Mouse (Mus musculus) right cerebral cortex, postnatal 14 days (tissue): ENCODE measurements at regions not wholly inside any gene's neighbourhood (a gene's known extent, or its start where the extent isn't known, plus 50 kb on each side); places are given as distances from the start of the nearest gene placed in this dataset.

Experiments used
- DNase-seq: peaks from one replicate; pipeline ENCODE4 v3.0.0; 2022

DNA sequence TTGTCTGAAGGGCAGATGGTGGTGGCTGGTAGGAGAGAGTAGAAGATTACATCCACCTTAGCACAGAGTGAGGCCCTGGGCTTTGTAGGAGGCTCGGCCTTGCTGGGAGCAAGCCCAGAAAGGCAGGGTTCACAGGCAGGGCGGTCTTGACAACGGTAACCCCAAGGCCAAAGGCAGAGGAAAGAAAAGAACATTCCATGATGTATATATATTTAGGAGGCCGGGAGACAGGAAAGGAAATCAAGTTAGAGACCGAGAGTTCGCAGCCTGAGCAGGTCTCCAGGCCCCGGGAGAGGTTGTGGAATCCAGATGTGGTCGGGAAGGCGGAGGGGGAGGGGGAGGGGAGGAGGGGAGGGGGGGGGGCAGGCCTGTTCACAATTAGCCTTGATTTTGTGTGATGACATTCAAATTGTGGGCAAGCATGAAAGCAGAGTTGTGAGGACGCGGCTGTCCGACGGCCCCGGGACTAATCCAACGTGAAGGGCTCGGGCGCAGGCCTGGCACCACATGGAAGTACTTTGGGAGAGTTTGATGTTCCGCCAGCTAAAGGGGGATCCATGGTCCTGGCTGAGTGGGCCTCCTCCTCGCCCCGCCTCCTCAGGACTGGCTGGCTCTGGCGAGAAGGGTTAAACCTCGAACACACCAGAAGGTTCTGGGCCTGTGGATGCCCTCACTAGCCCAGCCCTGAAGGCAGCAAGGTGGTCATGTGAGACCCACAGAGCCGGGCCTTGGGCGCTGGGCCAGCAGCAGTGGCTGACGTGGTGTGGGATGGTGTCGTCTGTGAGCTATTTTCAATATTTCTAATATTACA lies 131.8 kb upstream of the Gm26897 start:
- no peak for DNase-seq

DNA sequence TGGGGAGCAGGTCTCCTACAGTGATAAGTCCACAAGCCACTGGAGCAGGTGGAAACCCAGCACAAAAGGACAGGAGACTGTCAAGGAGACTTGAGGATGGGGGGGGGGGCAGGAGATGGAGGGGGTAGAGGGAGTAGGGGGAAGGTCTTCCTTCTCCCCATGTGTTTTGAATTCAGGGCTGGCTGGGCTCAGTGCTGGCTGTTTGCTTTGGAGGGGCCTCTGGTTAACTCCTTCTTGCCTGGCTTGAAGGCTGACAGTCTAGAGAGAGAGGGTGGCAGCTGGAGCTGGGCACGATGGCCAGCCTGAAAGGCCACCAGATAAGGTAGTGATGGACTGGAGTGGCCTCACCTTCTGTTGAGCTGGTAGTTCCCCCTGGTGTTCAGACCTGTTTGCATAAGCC lies 120.0 kb upstream of the Gm26897 start:
- no peak for DNase-seq

DNA sequence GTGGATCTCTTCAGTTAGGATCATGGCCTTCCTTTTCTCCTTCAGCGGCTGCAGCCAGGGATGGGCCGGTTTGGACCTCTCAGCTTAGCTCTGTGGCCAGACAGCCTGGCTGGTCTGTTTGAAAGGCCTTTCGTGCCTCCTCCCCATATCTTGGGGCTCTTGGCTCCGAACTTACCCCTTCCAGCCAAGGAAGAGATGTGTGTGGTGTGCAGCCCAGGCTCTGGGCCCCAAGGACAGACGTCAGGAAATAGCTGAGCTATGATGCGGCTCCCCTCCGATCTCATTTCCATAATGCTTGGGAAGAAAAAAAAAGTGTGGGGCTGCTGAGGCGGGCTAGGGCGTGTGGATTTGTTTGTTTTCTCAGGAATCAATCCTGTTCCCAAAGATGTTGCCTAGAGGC lies 113.8 kb upstream of the Gm26897 start:
- DNase-seq: no peak

DNA sequence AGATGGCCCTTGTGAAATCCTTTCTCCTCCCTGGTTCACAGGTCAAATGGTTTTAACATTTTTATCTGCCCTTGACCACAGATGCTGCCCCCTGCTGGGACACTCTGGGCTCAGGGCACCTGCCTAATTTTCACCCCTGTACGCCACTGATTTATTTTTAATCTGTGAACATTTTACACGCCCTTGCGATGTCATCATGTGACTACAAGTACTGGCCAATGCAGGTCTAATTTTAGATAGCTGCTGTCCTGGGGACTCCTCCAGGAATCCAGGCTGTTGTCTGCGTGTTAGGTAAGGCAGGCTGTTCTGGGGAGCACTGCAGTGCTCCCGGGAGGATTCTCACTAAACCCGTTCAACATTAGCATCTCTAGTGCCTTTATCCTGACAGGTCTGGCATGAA lies 113.1 kb upstream of the Gm26897 start:
- DNase-seq: no peak

DNA sequence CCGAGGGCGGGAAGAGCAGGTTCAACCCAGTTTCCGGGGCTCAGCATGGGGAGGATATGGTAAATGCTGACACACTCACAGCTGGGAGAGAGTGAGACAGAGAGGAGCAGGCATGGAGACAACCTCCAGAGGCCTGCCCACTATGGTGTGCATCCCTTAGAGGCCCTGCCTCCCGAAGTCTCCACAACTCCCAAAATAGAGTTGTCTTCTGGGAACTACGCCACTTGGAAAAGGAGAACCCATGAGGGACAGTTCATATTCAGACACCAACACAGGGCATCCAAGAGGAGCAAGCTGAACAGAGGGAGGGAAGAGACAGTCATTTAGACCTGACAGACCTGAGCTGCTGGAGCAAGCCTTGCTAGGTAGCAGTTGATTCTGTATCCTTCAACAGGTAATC lies 111.2 kb upstream of the Gm26897 start:
- no peak for DNase-seq

DNA sequence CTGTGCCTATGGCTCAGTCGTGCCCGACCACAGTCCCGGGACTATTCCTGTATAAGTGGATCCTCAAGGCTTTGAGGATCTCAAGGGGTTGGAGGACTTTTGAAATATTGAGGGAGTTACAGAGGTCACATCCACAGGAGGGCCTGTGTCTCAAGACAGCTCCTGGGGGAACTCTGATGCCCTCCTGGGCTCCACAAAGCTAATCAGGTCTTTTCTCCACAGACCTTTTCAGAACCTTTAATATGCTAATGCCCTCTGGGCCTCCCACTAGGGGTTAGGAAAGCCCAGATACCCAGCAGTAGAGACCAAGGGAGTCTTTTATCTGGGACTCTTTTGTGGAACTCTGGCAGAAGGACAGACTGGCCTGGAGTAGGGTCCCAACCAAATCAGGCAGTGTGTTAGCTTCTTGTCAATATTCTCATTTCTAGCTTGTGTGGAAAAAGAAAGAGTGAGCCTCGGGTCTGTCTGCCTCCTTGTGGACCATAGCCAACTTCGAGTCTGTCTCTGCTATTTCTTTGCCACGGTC lies 107.4 kb upstream of the Gm26897 start:
- DNase-seq: no peak

DNA sequence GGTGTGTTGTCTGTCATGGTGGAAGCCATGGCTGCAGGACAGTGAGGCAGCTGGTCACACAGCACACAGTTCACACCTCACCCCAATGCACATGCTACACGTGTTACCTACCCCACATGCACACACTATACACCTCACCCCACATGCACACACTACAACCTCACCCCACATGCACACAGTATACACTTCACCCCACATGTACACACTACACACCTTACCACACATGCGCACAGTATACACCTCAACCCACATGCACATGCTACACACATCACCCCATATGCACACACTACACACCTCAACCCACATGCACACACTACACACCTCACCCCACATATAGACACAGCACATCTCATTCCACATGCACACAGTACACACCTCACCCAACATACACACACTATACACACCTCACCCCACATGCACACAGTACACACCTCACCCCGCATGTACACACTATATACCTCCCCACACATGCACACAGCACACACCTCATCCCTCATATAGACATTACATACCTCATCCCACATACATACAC lies 103.3 kb upstream of the Gm26897 start:
- DNase-seq: no peak

DNA sequence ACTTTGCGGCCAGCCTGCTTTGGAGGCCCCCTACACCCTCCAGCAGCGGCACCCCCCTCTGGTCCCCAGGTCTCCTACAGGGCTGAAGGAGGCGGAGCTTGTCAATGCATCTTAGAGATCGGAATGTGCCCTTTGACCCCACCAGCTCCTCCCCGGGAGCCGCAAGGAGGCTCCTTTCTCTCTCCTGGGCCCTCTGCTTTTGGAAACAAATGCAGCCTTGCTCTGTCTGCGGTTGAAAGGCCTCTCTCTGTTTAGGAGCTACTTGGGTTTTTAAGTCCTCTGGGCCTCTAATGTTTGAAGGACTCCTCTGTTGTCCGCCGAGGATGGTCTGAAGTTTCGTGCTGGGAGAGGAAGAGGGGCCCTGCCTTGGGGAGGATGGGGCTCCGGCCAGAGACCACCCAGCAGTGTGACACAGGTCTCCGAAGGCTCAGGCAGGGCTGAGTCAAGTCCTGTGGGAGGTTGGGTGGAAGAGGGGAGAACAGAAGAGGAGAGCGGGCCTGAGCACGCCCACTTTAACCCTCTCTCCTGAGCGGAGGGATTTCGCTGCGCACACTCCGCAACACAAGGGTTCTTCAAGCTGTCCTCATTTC lies 102.1 kb upstream of the Gm26897 start:
- no peak for DNase-seq

DNA sequence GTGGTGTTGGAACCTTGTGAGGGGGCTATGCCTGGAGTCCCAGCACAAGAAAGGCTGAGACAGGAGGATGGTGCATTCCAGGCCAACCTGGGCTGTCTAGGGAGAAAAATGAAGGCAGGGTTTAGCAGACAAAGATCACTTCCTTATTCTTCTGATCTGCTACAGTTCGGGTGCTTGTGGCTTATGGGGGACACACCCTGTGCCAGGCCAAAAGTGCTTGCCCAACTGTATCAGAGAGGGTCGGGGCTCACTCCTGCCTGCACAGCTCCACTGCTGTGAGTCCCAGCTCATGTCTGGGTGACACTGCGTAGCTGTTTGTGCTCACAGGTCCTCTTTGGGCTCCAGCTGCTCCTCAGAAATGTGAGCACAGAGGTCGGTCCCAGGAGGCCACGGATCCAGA lies 98.6 kb upstream of the Gm26897 start:
- DNase-seq: no peak

DNA sequence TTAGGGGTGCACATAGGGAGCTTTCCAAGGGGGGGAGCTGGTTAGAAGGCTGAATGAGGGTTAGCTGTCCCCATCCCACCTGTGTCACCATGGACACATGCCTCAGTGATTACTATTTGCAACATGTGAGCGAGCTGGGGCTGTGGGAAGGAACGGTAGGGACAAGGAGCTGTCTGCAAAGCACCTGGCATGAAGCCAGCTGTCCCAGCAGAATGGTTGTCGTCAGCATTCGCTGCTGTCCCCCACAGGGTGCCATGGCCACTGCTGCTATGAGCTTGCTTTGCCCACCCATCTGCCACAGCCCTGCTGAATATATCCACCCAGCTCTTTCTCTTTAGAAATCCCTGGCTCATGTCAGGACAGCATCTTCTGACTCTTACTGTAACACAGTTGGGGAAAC lies 96.8 kb upstream of the Gm26897 start:
- DNase-seq: peak; percentile 57

DNA sequence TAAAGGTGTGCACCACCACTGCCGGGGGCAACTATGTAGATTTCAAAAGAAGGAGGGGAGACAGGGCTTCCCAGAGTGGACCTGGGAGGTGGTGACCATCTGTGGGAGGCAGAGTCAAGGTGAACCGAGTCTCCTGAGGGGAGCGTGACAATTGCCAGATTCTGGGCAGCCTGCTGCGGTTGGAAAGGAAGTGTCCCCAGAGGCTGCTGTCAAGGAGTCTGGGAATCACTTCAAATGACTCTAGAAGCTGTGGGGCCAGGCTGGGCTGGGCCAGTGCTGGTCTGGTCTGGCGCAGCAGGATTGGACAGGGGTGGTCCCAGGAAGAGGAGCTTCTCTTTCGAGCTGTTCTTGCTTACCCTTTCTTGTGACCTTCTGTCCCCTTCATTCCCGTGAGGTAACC lies 95.4 kb upstream of the Gm26897 start:
- no peak for DNase-seq

DNA sequence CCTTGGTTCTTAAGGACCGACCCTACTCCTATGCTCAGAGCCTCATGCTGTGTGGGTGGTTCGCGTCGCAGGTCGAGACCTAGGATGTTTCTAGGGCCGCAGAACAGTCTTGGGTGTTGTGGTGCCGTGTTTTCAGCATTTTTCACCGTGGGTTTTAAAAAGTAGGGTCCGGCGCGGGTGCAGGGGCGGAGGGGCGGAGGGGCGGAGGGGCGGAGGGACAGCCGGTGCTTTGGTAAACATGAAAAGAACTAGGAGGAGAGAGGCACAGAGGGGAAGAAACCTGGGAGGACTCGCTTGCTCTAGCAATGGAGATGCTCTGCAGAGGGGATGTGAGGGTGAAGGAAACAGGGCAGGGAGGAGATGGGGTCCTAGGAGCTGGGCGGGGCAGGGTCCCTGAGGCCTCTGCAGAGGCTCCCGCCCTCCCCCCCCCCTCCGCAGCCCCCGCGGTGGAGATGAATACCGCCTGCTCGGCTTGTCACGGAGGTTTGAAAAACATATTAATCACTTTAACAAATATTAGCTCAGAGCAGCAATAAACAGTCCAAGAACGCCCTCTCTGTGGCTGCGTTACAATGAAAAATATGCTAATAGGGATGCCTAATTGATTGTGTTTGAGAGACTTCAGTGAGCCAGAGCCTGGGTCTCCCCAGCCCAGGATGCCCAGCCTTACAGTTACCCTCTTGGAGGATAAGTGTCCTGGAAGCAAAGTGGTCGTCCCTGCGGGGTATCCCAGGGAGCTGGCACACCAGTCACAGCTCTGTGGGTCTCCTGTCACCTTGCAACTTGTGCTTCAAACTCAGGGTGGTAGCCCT lies 94.0 kb upstream of the Gm26897 start:
- no peak for DNase-seq

DNA sequence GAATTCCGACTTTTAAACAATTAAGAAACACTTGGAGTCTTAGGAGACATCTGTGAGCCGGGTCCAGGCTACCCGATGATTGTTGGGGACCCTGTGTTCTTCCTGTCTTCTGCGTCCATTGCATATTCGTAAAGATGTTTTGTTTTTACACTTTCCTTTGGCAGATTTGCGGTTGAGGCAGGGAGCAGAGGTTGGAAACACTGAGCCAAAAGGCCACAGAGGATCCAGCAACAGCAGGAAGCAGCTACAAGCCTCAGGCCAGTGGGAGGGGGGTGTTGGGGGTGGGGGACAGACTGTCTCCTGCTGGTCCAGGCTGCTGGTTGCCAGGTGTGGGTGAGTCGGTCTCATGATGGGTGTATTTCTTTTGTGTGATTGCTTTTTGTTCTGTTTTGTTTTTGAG lies 92.7 kb upstream of the Gm26897 start:
- DNase-seq: no peak

DNA sequence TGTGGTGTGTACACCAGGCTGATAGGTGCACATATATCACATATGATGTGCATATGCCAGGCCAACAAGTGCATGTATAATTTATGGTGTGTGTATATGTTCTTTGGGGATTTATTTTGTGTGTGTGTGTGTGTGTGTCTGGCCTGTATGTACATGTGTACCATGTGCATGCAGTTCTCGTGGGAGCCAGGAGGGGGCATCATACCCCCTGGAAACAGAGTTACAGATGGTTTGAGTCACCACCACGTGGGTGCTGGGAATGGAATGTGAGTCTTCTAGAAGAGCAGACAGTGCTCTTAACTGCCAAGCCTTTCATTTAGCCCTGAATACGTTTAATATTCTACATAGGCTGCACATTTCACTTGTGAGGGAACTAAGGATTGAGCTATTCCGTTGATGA lies 92.0 kb upstream of the Gm26897 start:
- no peak for DNase-seq

DNA sequence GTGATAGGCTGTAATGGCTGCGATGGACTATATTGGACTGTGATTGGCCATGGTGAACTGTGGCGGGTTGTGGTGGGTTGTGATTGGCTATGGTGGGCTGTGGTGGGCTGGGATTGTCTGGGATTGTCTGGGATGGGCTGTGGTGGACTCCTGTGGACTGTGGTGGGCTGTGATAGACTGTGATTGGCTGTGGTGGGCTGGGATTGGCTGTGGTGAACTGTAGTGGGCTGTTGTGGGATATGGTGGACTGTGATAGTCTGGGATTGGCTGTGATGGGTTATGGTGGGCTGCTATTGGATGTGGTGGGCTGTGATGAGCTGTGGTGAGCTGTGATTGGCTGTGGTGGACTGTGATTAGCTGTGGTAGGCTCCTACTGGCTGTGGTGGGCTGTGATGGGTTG lies 89.6 kb upstream of the Gm26897 start:
- DNase-seq: no peak

DNA sequence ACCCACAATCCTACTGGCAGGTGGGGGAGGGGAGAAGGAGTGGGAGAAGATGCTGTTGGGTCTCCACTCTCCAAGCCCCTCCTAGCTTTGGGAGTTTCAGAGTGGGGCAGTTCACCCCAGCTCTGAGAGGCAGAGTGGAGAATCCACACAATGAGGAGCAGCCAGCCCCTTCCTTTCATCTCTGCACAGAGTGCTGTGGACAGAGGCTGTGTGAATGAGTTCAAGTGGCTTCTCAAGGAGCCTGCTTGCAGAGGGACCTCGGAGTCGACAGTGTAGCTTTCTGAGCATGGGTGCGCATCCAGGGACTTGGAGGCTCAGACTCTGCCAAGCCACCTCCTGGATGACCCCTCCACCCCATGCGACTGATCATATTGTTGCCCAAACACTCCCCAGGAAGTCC lies 88.9 kb upstream of the Gm26897 start:
- no peak for DNase-seq

DNA sequence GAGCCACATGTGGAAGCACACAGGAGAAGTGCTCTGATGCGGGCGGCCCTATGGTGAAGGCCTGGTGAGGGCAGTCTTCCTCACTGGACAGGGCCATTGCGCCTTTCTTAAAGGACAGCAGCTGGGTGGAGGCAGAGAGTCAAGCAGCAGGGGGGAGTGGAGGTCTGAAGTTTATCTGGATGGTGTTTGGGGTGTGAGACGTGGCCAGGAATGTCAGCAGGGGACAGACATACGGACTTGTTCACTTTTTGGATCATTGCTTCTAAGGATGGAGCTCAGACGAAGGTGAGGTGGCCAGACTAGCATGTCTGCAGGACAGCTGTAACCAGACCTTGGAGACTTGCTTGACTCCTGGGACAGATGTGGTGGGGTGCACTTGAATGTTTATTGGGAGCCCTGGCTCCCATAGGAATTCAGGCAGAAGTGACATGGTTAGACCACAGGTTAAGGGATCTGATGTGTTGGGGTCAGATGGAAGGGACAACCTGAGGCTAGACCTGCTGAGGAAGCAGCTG lies 86.0 kb upstream of the Gm26897 start:
- DNase-seq: no peak

DNA sequence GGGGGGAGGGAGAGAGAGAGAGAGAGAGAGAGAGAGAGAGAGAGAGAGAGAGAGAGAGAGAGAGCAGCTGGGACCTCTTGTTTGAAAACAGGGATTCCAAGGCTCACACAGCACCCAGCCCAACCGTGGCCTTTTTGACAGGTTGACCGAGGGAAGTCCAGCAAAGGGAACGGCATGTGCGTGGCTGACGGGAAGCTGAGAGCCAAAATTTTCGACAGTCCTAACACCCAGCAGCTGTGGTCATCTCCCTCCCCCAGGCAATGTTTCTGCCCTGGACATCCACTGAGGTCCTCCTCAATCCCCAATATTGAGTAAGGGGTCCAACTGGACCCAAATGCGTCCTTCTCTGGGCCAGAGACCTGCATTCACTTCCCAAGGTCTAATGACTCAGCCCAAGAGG lies 85.2 kb upstream of the Gm26897 start:
- no peak for DNase-seq

DNA sequence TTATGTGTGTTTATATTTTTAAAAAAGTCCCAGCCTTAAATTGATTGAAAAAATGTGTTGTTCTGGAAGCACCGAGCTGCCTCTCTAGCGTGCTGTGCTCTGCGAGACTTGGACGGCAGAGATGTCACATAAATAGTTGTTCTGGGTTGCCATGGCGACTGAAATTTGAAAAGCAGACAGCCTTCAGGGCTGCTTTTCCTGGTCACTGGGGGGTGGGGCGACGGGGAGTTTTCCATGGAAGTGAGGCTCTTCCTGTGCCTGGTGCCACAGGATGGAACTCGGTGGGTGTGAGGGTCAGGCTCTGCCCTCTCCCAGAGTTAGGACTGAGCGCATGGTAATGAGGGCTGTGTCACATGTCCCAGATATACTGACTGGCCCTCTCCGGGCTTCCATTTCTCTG lies 84.7 kb upstream of the Gm26897 start:
- DNase-seq: peak; percentile 72

DNA sequence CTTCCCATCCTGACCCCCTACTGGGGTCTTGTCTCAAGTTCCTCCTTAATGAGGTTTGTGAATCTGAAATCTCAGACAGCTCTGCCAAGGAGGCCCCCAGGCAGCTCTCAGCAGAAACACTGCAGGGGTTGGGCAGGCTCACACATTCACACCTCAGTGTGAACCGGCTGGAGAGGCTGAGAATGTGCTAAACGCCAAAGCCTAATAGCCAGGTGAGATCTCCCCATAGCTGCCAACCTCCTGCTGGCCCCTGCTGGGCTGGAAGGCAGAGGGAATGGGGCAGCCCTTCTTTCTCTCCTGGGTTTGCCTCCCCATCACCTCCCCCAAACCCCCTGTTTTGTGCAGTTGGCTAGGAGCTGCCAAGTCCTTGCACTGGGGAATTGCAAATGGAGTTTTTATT lies 81.3 kb upstream of the Gm26897 start:
- no peak for DNase-seq

DNA sequence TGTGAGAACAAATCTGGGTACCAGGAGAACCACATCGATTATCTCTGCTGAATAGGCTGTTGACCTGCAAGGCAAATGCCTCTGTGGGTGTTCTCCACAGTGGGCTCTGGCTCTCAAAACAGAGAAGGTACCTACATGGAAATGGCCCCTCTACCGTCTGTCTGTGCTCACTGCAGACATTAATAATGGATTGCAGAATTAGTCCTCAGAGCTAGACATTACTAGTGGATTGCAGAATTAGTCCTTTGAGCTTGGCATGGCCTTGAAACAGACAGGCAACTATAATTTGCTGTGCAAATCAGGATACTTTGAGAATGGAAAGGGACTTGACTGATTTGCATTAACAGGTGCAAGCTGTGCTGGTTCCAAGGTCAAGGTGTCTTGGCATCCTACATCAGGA lies 77.3 kb upstream of the Gm26897 start:
- DNase-seq: no peak

DNA sequence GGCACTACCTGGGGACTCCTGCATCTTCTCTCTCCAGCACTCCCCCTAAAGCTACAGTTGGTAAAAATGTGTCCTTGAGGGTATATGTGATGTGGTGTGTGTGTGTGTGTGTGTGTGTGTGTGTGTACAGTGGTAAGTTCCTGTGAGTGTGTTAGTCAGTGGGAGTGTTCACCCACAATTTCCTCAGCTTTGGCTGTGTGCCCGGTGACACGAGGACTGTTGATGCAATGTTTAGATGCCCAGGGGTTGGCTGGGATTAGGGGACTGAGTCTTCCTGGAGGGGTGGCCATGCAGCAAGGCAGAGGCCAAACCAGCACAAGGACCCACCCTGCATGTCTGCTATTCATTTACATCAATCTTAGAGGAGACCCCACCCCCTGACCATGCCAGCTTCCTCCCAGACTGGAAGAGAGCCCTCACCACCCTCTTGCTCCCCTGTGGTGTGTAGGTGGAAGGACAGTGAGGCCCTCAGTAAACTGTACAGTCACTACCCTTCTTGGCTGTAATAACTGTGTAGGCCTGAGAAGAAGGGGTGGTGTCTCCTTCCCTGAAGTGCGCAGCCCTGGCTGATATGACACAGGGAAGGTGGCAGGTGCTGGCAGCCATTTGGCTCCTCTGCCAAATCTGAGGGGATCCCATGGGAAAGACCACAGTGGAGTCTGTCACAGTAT lies 75.8 kb upstream of the Gm26897 start:
- no peak for DNase-seq

DNA sequence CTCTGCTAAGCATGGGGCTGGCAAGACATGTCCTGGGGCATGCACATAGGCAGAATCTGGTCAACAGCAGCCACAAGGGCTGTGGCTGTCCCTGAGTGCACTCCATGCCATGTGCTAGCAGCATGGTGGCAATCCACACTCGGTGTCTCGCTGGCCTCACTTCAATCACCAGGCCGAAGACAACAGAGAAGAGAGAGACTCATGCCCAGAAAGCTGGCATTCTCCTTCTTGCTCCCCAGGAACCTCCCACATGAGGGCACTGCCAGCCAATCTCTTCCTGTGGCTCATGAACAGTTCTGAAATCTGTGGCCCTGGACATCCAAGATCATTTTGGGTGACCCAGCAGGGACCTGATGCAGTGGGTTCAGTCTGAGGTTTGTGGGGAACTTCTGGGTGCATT lies 74.5 kb upstream of the Gm26897 start:
- DNase-seq: no peak
